8 mouse cellular contexts compared by ENCODE assay signal in genomic region chr17:70720766-70721165, GRCm38 (mm10).
DNase-seq lines count a peak whose midpoint lies in the region; ATAC-seq lines count a peak whose summit lies in the region.

No protein-coding gene starts in this region.

- H3K36me3 ChIP-seq in kidney, embryonic 15.5 days: no peaks in the 10 kb centered on the region
- no peaks in the 10 kb centered on the region for H3K36me3 ChIP-seq in heart, embryonic 16.5 days (ENCODE audit: control insufficient read depth, insufficient read depth)

- H3K4me2 ChIP-seq in kidney, embryonic 15.5 days: peak overlapping the region; percentile 28
- H3K4me2 ChIP-seq in heart, embryonic 16.5 days (ENCODE audit: low read depth, low read length): no peak overlapping the region

- 24% methylated on average over 8 of the region's 8 CpGs for WGBS in kidney, embryonic 15.5 days
- 24% methylated on average over 8 of the region's 8 CpGs for whole genome bisulfite sequencing in heart, embryonic 16.5 days

- no peak overlapping the region for H3K4me3 ChIP-seq in kidney, embryonic 15.5 days (replicated peaks)
- no peak overlapping the region for H3K4me3 ChIP-seq in heart, embryonic 16.5 days (ENCODE audit: low read length)

- no peaks in the 10 kb centered on the region for H3K27me3 ChIP-seq in kidney, embryonic 15.5 days
- no peaks in the 10 kb centered on the region for H3K27me3 ChIP-seq in heart, embryonic 16.5 days (ENCODE audit: control insufficient read depth, insufficient read depth, low read length)

- H3K9me3 ChIP-seq in kidney, embryonic 15.5 days (replicated peaks): no peaks in the 10 kb centered on the region
- no peaks in the 10 kb centered on the region for H3K9me3 ChIP-seq in heart, embryonic 16.5 days (replicated peaks; ENCODE audit: control insufficient read depth, low read length)

- no peak overlapping the region for H3K9ac ChIP-seq in kidney, embryonic 15.5 days
- no peak overlapping the region for H3K9ac ChIP-seq in heart, embryonic 16.5 days (ENCODE audit: low read length)

- H3K27ac ChIP-seq in kidney, embryonic 15.5 days: peak overlapping the region; percentile 60
- no peak overlapping the region for H3K27ac ChIP-seq in heart, embryonic 16.5 days (ENCODE audit: low read length)

- peaks cover 17% of the 10 kb centered on the region for H3K4me1 ChIP-seq in kidney, embryonic 15.5 days
- no peaks in the 10 kb centered on the region for H3K4me1 ChIP-seq in heart, embryonic 16.5 days (ENCODE audit: control insufficient read depth, insufficient read depth, low read length)

- no peak for DNase-seq in kidney, adult 8-10 months
- peak; percentile 51 for DNase-seq in Muller cell, postnatal 12 days (ENCODE audit: inconsistent ontology term)
- DNase-seq in frontal cortex, postnatal 10 days (ENCODE audit: low spot score in 2 of 2): no peak
- no peak for DNase-seq in left cerebral cortex, adult 18-20 months (ENCODE audit: low spot score in 2 of 2)

- peak; percentile 80 for ATAC-seq in kidney, embryonic 15.5 days (replicated peaks; ENCODE audit: low FRiP score)
- peak; percentile 28; the same call in 1 of the 2 replicates for ATAC-seq in heart, embryonic 16.5 days (replicated peaks; ENCODE audit: extremely low read depth, insufficient read depth, low FRiP score)
- ATAC-seq in megakaryocyte, adult 5-6 weeks (ENCODE audit: poor library complexity, severe bottlenecking): peak; percentile 33; the same call in 1 of the 2 replicates
- ATAC-seq in cerebellum, adult (ENCODE audit: insufficient number of reproducible peaks, low FRiP score, low TSS enrichment): no peak
